Mouse (Mus musculus): ENCODE measurements around the gene Slc5a5. TPM values are rescaled to one million over a fixed set of nuclear protein-coding genes. Genes with fewer than 3 reads are reported as not detected.
A peak's percentile ranks its signal among the peaks of the same experiment; 100 is the strongest.

The Slc5a5 gene
- polyA plus RNA-seq, 1 experiment = 6.7 TPM

DNA sequence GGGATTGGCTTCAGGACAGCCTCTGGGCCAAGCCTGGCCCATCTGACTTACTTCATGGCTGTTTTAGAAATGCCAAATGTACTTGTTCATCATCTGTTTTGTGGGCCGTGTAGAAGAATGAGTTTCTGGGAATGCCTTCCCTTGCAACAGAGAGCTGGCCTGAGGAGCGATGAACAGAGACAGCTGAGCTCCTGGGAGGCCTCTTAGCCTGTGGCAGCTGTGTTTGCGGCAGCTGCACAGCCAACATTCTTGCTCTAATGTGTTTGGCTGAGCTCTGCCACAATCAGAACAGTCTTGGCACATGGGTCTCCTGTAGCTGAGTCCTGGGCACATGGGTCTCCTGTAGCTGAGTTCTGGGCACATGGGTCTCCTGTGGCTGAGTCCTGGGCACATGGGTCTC is 35.5 kb upstream of the Slc5a5 start:
- Histone ChIP-seq H3K27ac (ENCODE audit: insufficient read depth, low read length) (no peak overlapping the region), H3K4me1 (ENCODE audit: control insufficient read depth, insufficient read depth, low read length) (no peaks in the 10 kb centered on the region), H3K27me3 (ENCODE audit: control insufficient read depth, insufficient read depth, low read length) (no peaks in the 10 kb centered on the region), H3K4me3 (replicated peaks; ENCODE audit: insufficient read depth, low read depth, low read length) (no peak overlapping the region)
- WGBS = 43% methylated on average over 3 of the region's 3 CpGs
- DNase-seq = peak in 1 of 2 experiments; percentile 0
- no peak for TF ChIP-seq POLR2A (IDR thresholded peaks at IDR 0.05; ENCODE audit: borderline replicate concordance, insufficient read depth, low read length)
- no peak for TF ChIP-seq CTCF (IDR thresholded peaks at IDR 0.05; ENCODE audit: borderline replicate concordance, insufficient read depth, low read depth, low read length)

DNA sequence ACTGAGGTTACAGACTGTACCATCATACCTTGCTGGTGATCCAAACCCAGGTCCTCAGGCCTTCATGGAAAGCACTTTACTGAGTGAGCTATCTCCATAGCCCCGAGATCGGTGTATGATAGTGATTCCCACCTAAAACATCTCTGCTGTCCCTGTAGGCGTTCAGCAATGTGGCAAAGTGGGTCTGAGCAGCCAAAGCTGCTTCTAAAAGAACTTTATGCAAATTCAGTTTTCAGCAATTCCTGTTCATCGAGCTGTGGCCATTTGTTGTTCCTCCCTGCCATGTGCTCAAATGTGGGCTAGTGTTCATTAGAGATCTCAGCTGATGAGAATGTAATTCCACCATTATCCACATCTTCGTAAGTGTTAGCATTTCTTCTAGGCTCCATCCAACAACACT is 33.8 kb upstream of the Slc5a5 start:
- peak in 1 of 2 experiments; percentile 1 for DNase-seq
- 94% methylated on average over 5 of the region's 5 CpGs for WGBS

GRCm38 (mm10) chr8:70925754-70926153 is 33.2 kb upstream of the Slc5a5 start:
- Histone ChIP-seq H3K27ac (ENCODE audit: insufficient read depth, low read length) (no peak overlapping the region), H3K4me3 (replicated peaks; ENCODE audit: insufficient read depth, low read depth, low read length) (no peak overlapping the region), H3K27me3 (ENCODE audit: control insufficient read depth, insufficient read depth, low read length) (no peaks in the 10 kb centered on the region), H3K4me1 (ENCODE audit: control insufficient read depth, insufficient read depth, low read length) (no peaks in the 10 kb centered on the region)
- TF ChIP-seq CTCF (IDR thresholded peaks at IDR 0.05; ENCODE audit: borderline replicate concordance, insufficient read depth, low read depth, low read length) (no peak), POLR2A (IDR thresholded peaks at IDR 0.05; ENCODE audit: borderline replicate concordance, insufficient read depth, low read length) (no peak)
- peak in 1 of 2 experiments; percentile 1 for DNase-seq
- WGBS = 95% methylated on average over 4 of the region's 4 CpGs

More for the DNA sequence above, 33.8 kb upstream of the Slc5a5 start:
- TF ChIP-seq CTCF (IDR thresholded peaks at IDR 0.05; ENCODE audit: borderline replicate concordance, insufficient read depth, low read depth, low read length) (no peak), POLR2A (IDR thresholded peaks at IDR 0.05; ENCODE audit: borderline replicate concordance, insufficient read depth, low read length) (no peak)
- no peak overlapping the region for H3K27ac ChIP-seq (ENCODE audit: insufficient read depth, low read length)
- H3K27me3 ChIP-seq (ENCODE audit: control insufficient read depth, insufficient read depth, low read length) = no peaks in the 10 kb centered on the region
- no peaks in the 10 kb centered on the region for H3K4me1 ChIP-seq (ENCODE audit: control insufficient read depth, insufficient read depth, low read length)
- H3K4me3 ChIP-seq (replicated peaks; ENCODE audit: insufficient read depth, low read depth, low read length) = no peak overlapping the region

- H3K27me3 ChIP-seq (ENCODE audit: control insufficient read depth, insufficient read depth, low read length) = no peaks in the 10 kb centered on the region
- H3K27ac ChIP-seq (ENCODE audit: insufficient read depth, low read length) = no peak overlapping the region
- no peak overlapping the region for H3K4me3 ChIP-seq (replicated peaks; ENCODE audit: insufficient read depth, low read depth, low read length)
- TF ChIP-seq CTCF (IDR thresholded peaks at IDR 0.05; ENCODE audit: borderline replicate concordance, insufficient read depth, low read depth, low read length) = no peak
- no peak for TF ChIP-seq POLR2A (IDR thresholded peaks at IDR 0.05; ENCODE audit: borderline replicate concordance, insufficient read depth, low read length)
- 86% methylated on average over 4 of the region's 4 CpGs for WGBS
- no peaks in the 10 kb centered on the region for H3K4me1 ChIP-seq (ENCODE audit: control insufficient read depth, insufficient read depth, low read length)
- DNase-seq = no peak
Observed at GRCm38 (mm10) chr8:70924151-70924550, 31.6 kb upstream of the Slc5a5 start.

- Histone ChIP-seq H3K4me1 (ENCODE audit: control insufficient read depth, insufficient read depth, low read length) (0 out of 2 replicates have a peak, but pooled peaks cover 8% of the 10 kb centered on the region), H3K4me3 (replicated peaks; ENCODE audit: insufficient read depth, low read depth, low read length) (no peak overlapping the region), H3K27me3 (ENCODE audit: control insufficient read depth, insufficient read depth, low read length) (no peaks in the 10 kb centered on the region), H3K27ac (ENCODE audit: insufficient read depth, low read length) (no peak overlapping the region)
- TF ChIP-seq CTCF (IDR thresholded peaks at IDR 0.05; ENCODE audit: borderline replicate concordance, insufficient read depth, low read depth, low read length) = no peak
- no peak for TF ChIP-seq POLR2A (IDR thresholded peaks at IDR 0.05; ENCODE audit: borderline replicate concordance, insufficient read depth, low read length)
- no peak for DNase-seq
- 59% methylated on average over 9 of the region's 9 CpGs for WGBS
Observed at GRCm38 (mm10) chr8:70920049-70920922, 27.7 kb upstream of the Slc5a5 start.

GRCm38 (mm10) chr8:70914704-70915103 is 22.1 kb upstream of the Slc5a5 start:
- Histone ChIP-seq H3K4me3 (replicated peaks; ENCODE audit: insufficient read depth, low read depth, low read length) (no peak overlapping the region), H3K4me1 (ENCODE audit: control insufficient read depth, insufficient read depth, low read length) (peaks cover 14% of the 10 kb centered on the region; the same call in 1 of the 2 replicates), H3K27me3 (ENCODE audit: control insufficient read depth, insufficient read depth, low read length) (no peaks in the 10 kb centered on the region), H3K27ac (ENCODE audit: insufficient read depth, low read length) (no peak overlapping the region)
- TF ChIP-seq CTCF (IDR thresholded peaks at IDR 0.05; ENCODE audit: borderline replicate concordance, insufficient read depth, low read depth, low read length) (no peak), POLR2A (IDR thresholded peaks at IDR 0.05; ENCODE audit: borderline replicate concordance, insufficient read depth, low read length) (no peak)
- DNase-seq = no peak
- 76% methylated on average over 17 of the region's 17 CpGs for WGBS

GRCm38 (mm10) chr8:70913523-70913922 is 21.0 kb upstream of the Slc5a5 start:
- TF ChIP-seq CTCF (IDR thresholded peaks at IDR 0.05; ENCODE audit: borderline replicate concordance, insufficient read depth, low read depth, low read length) (no peak), POLR2A (IDR thresholded peaks at IDR 0.05; ENCODE audit: borderline replicate concordance, insufficient read depth, low read length) (no peak)
- no peak overlapping the region for H3K27ac ChIP-seq (ENCODE audit: insufficient read depth, low read length)
- peaks cover 14% of the 10 kb centered on the region; the same call in 1 of the 2 replicates for H3K4me1 ChIP-seq (ENCODE audit: control insufficient read depth, insufficient read depth, low read length)
- WGBS = 72% methylated on average over 26 of the region's 26 CpGs
- no peak overlapping the region for H3K4me3 ChIP-seq (replicated peaks; ENCODE audit: insufficient read depth, low read depth, low read length)
- DNase-seq = no peak
- H3K27me3 ChIP-seq (ENCODE audit: control insufficient read depth, insufficient read depth, low read length) = no peaks in the 10 kb centered on the region

DNA sequence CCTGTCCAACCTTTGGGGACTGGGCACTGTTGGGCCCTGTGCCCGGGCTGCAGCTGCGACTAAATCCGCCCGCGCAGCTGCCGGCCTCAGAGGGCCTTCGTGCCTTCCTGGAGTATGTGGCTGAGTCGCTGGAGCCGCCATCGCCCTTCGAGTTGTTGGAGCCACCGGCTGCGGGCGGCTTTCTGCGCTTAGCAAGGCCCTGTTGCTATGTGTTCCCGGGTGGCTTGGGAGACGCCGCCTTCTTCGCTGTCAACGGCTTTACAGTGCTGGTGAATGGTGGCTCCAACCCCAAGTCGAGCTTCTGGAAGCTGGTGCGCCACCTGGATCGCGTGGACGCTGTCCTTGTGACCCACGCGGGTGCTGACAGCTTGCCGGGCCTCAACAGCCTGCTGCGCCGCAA is 20.4 kb upstream of the Slc5a5 start:
- Histone ChIP-seq H3K27ac (ENCODE audit: insufficient read depth, low read length) (no peak overlapping the region), H3K4me3 (replicated peaks; ENCODE audit: insufficient read depth, low read depth, low read length) (no peak overlapping the region), H3K4me1 (ENCODE audit: control insufficient read depth, insufficient read depth, low read length) (peaks cover 14% of the 10 kb centered on the region; the same call in 1 of the 2 replicates), H3K27me3 (ENCODE audit: control insufficient read depth, insufficient read depth, low read length) (no peaks in the 10 kb centered on the region)
- DNase-seq = no peak
- WGBS = 87% methylated on average over 30 of the region's 30 CpGs
- TF ChIP-seq CTCF (IDR thresholded peaks at IDR 0.05; ENCODE audit: borderline replicate concordance, insufficient read depth, low read depth, low read length) = no peak
- TF ChIP-seq POLR2A (IDR thresholded peaks at IDR 0.05; ENCODE audit: borderline replicate concordance, insufficient read depth, low read length) = no peak
